Mouse (Mus musculus): ENCODE measurements at regions not wholly inside any gene's neighbourhood (a gene's known extent, or its start where the extent isn't known, plus 50 kb on each side); places are given as distances from the start of the nearest gene placed in this dataset.
A peak's percentile ranks its signal among the peaks of the same experiment; 100 is the strongest.
"Not testable (repeated sequence)": the region's sequence is repeated elsewhere in the genome, so short reads cannot be mapped to it uniquely, and the experiment has no call there.

DNA sequence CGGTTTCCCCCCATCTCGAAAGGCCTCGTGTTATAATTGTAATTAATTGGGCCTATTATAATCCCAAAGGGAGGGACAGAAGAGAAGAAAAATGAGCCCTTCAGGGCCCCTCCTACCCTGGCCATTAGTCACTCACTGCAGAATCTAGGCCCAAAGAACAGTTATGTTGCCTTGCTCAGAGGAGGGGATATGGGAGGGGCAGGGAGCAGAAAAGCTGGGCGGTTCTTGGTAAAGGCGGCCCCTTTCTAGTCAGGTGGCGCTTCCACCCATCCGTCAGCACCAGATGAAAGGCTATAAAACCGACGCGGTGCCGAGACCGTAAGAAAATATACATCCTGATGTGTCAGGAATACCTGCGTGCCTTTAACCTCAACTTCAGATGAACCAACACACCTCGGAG, 350.9 kb upstream of the Zfp703 start:
- Histone ChIP-seq H3K4me1 (replicated peaks) (peaks cover 36% of the 10 kb centered on the region), H3K4me3 (no peak overlapping the region), H3K27me3 (ENCODE audit: insufficient read depth, poor library complexity, severe bottlenecking) (no peaks in the 10 kb centered on the region), H3K27ac (peak overlapping the region; percentile 64; the same call in 1 of the 2 replicates), H3K9me3 (no peaks in the 10 kb centered on the region), H3K36me3 (no peaks in the 10 kb centered on the region)
- DNase-seq (ENCODE audit: low spot score), result no peak
- WGBS, result 89% methylated on average over 14 of the region's 14 CpGs

DNA sequence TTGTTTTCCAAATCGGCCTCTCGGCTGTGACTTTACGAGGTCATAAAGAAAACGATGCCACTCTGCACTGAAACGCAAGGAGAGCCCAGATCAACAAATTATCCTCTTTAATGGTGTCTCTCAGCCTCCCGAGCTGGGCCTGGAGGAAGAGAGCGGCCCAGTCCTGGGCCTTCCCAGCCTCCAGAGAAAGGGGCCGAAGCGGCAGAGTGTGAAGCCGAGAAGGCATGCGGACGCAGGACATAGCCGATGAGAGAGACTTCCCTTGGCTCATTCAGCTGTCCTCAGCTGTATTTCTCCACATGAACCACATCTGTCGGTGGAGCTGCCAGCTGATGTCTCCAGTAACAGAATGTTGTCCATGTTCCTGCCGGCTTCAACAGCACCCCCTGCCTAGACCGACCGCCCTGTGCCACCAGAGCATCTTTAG, 350.5 kb upstream of the Zfp703 start:
- H3K4me1 ChIP-seq (replicated peaks), result peaks cover 32% of the 10 kb centered on the region
- 73% methylated on average over 17 of the region's 17 CpGs for WGBS
- DNase-seq (ENCODE audit: low spot score), result no peak
- no peak overlapping the region for H3K4me3 ChIP-seq
- no peaks in the 10 kb centered on the region for H3K27me3 ChIP-seq (ENCODE audit: insufficient read depth, poor library complexity, severe bottlenecking)
- no peaks in the 10 kb centered on the region for H3K9me3 ChIP-seq
- peak overlapping the region; percentile 64 for H3K27ac ChIP-seq
- H3K36me3 ChIP-seq, result no peaks in the 10 kb centered on the region

DNA sequence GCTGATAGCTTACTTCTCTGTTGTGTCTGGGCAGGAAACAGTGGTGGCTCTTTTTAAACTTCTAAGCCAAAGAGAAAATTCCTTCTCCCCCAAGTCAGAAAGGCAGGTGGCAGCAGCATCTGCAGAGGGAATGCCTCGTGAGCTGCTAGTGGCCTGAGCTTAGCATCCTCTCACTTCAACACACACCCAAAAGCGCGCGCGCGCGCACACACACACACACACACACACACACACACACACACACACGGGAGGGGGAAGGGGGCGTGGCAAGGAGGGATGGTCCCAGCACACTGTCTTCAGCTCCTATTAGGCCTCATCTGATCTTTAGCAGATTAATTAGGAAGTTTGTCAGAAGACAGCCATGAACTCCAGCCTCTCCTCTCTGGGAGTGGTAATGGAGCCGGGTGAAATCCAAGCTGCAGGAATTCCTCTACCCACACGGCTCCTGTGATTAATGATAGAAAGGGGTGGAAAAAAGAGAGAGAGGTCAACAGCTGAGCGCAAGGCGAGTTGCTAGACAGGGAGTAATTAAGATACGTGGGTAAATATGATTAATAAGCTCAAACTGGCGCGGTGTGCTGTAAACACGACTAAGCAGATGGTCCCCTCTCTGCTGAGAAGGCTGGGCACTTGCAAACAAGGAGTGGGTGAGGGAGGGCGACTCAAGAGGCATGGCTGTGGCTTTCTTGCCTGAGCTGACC, 349.8 kb upstream of the Zfp703 start:
- Histone ChIP-seq H3K27me3 (ENCODE audit: insufficient read depth, poor library complexity, severe bottlenecking) (no peaks in the 10 kb centered on the region), H3K27ac (no peak overlapping the region), H3K4me1 (replicated peaks) (peaks cover 25% of the 10 kb centered on the region), H3K9me3 (no peaks in the 10 kb centered on the region), H3K36me3 (no peaks in the 10 kb centered on the region), H3K4me3 (no peak overlapping the region)
- 64% methylated on average over 18 of the region's 18 CpGs for WGBS
- peak; percentile 44 for DNase-seq (ENCODE audit: low spot score)

DNA sequence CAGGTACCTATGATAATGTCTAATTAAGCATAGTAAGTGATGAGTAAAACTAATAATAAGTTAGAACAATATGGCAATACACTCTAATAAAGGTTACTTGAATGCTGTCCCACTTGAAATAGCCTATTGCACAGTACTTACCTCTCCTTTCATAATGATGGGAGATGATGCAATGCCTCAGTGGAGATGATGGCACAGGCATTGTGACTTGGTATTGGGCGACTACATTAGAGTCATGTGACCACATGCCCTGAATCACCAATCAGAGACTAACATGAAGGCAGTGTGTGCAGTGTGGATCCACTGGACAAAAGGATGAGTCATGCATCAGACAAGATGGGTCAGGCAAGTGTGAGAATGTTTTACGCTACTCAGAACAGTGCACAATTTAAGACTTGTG, 346.6 kb upstream of the Zfp703 start:
- DNase-seq (ENCODE audit: low spot score), result no peak
- H3K36me3 ChIP-seq, result no peaks in the 10 kb centered on the region
- WGBS, result 90% methylated on average over 2 of the region's 2 CpGs
- no peaks in the 10 kb centered on the region for H3K9me3 ChIP-seq
- H3K4me1 ChIP-seq (replicated peaks), result peaks cover 14% of the 10 kb centered on the region; the same call in 1 of the 2 replicates
- no peak overlapping the region for H3K27ac ChIP-seq
- no peak overlapping the region for H3K4me3 ChIP-seq
- H3K27me3 ChIP-seq (ENCODE audit: insufficient read depth, poor library complexity, severe bottlenecking), result peaks cover 5% of the 10 kb centered on the region; the same call in 1 of the 2 replicates

DNA sequence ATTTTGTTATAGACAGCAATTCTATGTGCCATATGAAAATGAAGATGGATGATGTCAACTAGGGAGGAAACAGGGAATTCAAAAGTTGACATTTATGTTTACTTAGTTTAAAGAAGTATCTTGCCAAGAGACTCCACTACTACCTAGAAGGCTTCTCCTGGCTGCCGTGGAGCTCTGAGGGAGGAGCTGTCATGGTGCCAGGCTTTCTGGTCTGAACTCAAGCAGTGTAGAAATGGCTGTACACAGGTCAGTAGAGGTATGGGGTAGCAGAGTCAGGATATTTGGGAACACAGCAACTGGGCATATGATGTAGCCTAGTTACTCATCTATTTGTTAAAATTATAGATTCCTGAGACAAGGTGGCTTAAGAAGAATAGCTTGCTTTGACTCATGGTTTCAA, 341.4 kb upstream of the Zfp703 start:
- H3K27ac ChIP-seq, result no peak overlapping the region
- 87% methylated on average over 1 of the region's 1 CpGs for WGBS
- DNase-seq (ENCODE audit: low spot score), result no peak
- no peaks in the 10 kb centered on the region for H3K4me1 ChIP-seq (replicated peaks)
- H3K36me3 ChIP-seq, result no peaks in the 10 kb centered on the region
- peaks cover 17% of the 10 kb centered on the region; the same call in 1 of the 2 replicates for H3K27me3 ChIP-seq (ENCODE audit: insufficient read depth, poor library complexity, severe bottlenecking)
- no peak overlapping the region for H3K4me3 ChIP-seq
- no peaks in the 10 kb centered on the region for H3K9me3 ChIP-seq

DNA sequence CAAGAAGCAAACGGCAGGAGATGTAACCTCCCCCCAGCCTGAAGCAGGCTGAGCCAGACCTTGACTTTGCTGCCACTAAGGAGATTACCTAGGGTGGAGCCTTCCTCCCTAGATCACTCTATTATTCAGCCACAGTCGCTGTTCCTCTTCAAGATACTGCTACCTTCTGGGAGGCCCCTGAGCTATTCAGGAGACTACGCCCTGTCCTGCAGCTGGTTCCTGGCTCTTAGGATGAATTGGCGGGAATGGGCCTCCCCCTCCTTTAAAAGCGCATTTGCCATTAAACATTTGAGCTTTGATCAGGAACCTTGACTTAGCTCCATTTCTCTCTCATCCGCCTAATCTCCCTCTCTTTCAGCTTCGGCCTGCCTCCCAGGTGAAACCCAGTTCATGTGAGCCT, 331.8 kb upstream of the Zfp703 start:
- not testable (repeated sequence) for H3K4me1 ChIP-seq (replicated peaks); H3K27me3 ChIP-seq (ENCODE audit: insufficient read depth, poor library complexity, severe bottlenecking); H3K36me3 ChIP-seq; H3K27ac ChIP-seq; H3K9me3 ChIP-seq; H3K4me3 ChIP-seq; DNase-seq (ENCODE audit: low spot score)
- 76% methylated on average over 7 of the region's 7 CpGs for WGBS

DNA sequence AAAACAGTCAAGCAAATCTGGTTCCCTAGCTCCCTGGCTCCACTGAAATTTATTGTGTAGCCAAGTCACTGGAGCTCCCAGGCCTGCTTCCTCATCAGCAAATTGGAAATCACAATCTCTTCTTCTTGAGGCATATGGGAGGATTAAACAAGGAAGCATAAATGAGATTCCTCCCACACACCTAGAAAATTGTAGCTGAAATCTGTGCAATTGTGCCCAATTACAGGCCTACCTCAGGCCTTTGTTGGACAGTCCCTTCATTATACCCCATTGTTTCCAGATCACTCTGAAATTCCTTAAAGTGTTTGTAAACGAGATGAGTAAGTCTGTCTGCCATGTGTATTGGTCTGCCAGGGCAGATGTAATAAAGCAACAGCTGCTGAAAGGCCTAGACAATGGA, 326.8 kb upstream of the Zfp703 start:
- Histone ChIP-seq H3K36me3 (no peaks in the 10 kb centered on the region), H3K4me3 (no peak overlapping the region), H3K4me1 (replicated peaks) (0 out of 2 replicates have a peak, but pooled peaks cover 4% of the 10 kb centered on the region), H3K9me3 (no peaks in the 10 kb centered on the region), H3K27ac (peak overlapping the region; percentile 56), H3K27me3 (ENCODE audit: insufficient read depth, poor library complexity, severe bottlenecking) (no peaks in the 10 kb centered on the region; the same call in 1 of the 2 replicates)
- no peak for DNase-seq (ENCODE audit: low spot score)
- 57% methylated on average over 1 of the region's 1 CpGs for WGBS

DNA sequence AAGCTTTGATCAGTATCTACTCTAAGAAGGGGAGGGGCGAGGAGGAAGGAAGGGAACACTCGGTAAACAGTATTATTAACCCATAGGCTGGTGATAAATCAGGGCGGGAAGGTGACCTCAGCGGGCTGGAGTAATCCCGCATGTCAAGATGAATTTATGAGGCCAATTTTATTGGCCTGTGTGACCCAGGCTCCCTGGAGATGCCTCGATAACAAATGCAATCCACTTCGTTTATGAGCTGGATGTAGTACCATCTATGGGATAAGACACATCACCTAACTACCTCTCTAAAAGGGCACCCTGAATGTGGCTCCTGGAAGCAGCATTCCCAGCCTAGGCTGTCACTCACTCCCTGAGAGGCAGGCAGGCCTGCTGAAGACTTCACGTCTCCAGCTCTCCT, 321.2 kb upstream of the Zfp703 start:
- no peak overlapping the region for H3K27ac ChIP-seq
- 82% methylated on average over 8 of the region's 8 CpGs for WGBS
- no peaks in the 10 kb centered on the region; the same call in 1 of the 2 replicates for H3K27me3 ChIP-seq (ENCODE audit: insufficient read depth, poor library complexity, severe bottlenecking)
- DNase-seq (ENCODE audit: low spot score), result no peak
- 0 out of 2 replicates have a peak, but pooled peaks cover 2% of the 10 kb centered on the region for H3K4me1 ChIP-seq (replicated peaks)
- H3K9me3 ChIP-seq, result no peaks in the 10 kb centered on the region
- no peaks in the 10 kb centered on the region for H3K36me3 ChIP-seq
- H3K4me3 ChIP-seq, result no peak overlapping the region

DNA sequence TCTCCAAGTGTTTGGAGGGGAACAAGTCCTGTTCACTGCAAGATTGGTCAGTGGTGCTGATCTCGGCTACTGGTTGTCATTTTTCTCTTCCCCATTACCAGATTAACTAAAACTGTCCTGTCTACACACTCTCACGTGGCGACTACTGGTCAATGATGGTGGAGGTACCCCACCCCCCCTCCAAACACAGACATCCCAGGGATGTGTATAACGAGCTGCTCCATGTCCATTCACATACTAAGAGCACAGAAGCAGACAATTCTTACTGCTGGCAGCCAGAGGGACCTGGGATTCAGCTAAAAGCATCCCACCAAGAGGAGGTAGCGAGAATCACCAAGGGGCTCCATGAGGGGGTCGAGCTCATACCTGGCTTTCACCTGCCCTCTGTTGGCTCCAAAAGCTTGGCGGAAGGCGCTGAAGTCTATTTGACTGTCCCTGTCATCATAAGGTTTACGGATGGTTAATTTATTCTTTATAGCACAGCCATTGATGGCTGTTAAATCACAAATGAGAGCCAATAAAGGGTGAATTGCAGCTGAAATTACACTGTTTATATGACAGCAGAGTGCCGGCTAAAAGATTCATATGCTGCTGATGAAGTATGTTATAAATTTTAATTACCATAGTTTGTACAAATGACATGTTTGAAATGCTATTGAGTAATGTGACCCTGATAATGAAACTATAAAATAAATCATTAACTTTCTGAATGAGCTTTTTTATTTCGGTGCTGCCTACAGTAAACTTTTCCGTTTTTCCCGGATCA, 320.6 kb upstream of the Zfp703 start:
- no peak for DNase-seq (ENCODE audit: low spot score)
- H3K27me3 ChIP-seq (ENCODE audit: insufficient read depth, poor library complexity, severe bottlenecking), result no peaks in the 10 kb centered on the region; the same call in 1 of the 2 replicates
- H3K4me3 ChIP-seq, result no peak overlapping the region
- 0 out of 2 replicates have a peak, but pooled peaks cover 2% of the 10 kb centered on the region for H3K4me1 ChIP-seq (replicated peaks)
- no peaks in the 10 kb centered on the region for H3K9me3 ChIP-seq
- no peaks in the 10 kb centered on the region for H3K36me3 ChIP-seq
- 89% methylated on average over 13 of the region's 13 CpGs for WGBS
- H3K27ac ChIP-seq, result no peak overlapping the region

DNA sequence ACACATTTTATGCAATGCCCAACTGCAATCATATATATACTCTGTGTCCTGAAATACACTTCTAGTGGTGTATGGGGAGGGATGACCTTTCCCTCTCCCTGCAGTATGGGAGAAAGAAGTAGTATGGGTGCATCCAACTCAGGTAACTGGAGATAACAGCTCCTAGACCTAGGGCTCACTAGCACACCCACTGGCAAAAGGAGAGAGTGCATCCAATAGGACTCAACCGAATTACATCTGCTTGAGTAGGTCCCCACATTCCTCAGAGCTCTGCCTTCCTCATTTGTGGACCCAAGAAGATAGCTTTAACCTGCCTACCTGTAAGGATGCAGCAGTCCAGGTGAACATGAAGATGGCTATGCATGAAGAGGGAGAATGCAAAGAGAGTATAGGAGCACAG, 317.7 kb upstream of the Zfp703 start:
- Histone ChIP-seq H3K27me3 (ENCODE audit: insufficient read depth, poor library complexity, severe bottlenecking) (no peaks in the 10 kb centered on the region; the same call in 1 of the 2 replicates), H3K4me1 (replicated peaks) (0 out of 2 replicates have a peak, but pooled peaks cover 2% of the 10 kb centered on the region), H3K36me3 (no peaks in the 10 kb centered on the region), H3K4me3 (no peak overlapping the region), H3K27ac (no peak overlapping the region), H3K9me3 (no peaks in the 10 kb centered on the region)
- DNase-seq (ENCODE audit: low spot score), result no peak
- 42% methylated on average over 1 of the region's 1 CpGs for WGBS

DNA sequence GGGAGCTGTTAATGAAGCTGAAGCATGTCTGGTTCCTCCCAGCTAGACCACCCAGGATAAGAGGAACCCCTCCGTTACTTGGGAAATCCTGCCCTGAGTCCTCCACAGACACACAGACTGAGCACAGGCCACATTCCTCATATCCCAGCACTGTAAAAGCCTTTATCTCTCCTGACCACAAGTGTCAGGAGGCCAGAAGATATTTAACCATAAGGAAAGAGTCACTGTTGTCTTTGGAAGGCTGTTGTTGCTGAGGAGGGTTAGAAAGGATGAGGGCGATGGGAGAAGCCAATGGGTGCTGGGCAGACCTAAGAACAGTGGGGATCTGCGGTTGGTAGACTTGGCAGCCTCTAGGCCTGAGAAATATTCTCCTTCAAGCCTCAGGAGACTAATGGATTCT, 307.6 kb upstream of the Zfp703 start:
- no peak overlapping the region for H3K27ac ChIP-seq

DNA sequence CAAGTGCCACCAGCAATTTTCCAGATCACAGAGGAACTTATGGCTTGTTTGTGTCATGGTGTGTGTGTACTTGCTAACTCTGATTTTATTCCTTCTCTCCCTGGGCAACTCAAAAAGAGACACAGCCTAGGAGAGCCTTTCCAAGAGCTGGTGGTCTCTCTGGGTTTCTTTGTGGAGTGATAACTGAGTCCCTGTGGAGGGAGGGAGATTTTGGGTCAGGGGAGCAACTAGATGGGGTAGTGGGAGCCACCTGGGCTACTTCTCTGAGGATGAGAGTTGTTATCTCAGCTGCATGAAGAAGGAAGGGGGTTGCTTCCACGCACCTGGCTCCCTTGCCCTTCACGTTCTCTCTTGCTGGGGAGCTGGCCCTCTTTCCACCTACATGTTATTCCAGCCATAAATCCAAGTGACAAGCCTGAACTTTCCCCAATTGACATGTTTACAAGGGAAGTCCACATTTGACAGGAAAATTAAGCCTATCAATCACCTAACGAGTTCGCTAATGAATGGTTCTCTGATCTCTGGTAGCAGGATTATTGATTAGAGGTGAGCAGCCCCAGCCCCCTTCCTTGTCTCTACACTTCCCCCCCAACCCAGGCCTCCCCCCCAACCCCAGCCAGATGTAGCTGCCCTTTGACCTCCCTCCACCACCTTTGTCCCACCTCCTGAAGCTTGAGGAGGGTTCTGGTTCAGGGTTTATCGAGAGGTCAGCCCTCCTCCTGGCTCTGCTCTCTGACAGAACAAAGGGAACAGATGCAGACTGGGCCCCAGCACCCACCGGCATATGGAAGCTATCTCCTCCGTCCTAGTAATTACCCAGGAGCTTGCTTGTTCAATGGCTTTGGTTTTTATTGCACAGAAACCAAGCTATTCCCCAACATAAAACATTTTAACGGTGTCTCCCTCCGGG, 304.4 kb upstream of the Zfp703 start:
- Histone ChIP-seq H3K4me3 (no peak overlapping the region), H3K27me3 (ENCODE audit: insufficient read depth, poor library complexity, severe bottlenecking) (no peaks in the 10 kb centered on the region), H3K36me3 (no peaks in the 10 kb centered on the region), H3K9me3 (no peaks in the 10 kb centered on the region), H3K4me1 (replicated peaks) (peaks cover 31% of the 10 kb centered on the region), H3K27ac (peak overlapping the region; percentile 67)
- peak; percentile 60 for DNase-seq (ENCODE audit: low spot score)
- 31% methylated on average over 9 of the region's 9 CpGs for WGBS

More for the DNA sequence above, 307.6 kb upstream of the Zfp703 start:
- 82% methylated on average over 3 of the region's 3 CpGs for WGBS
- no peak overlapping the region for H3K4me3 ChIP-seq
- H3K36me3 ChIP-seq, result no peaks in the 10 kb centered on the region
- H3K9me3 ChIP-seq, result no peaks in the 10 kb centered on the region
- no peak for DNase-seq (ENCODE audit: low spot score)
- peaks cover 25% of the 10 kb centered on the region for H3K4me1 ChIP-seq (replicated peaks)
- no peaks in the 10 kb centered on the region for H3K27me3 ChIP-seq (ENCODE audit: insufficient read depth, poor library complexity, severe bottlenecking)

All from hindbrain, embryonic 10.5 days (tissue).